Mouse (Mus musculus) hindbrain, embryonic 10.5 days (tissue): ENCODE measurements around the gene Klhl35. TPM values are rescaled to one million over a fixed set of nuclear protein-coding genes. Genes with fewer than 3 reads are reported as not detected.

Experiments used
- DNase-seq: peaks from one replicate; pipeline ENCODE4 v3.0.0-alpha.2; 2017; ENCODE audit warnings: low spot score
- H3K27ac ChIP-seq: fragments of 300-500 bp; sonication (generic); 2 replicates; pipeline ENCODE4 v1.5.1; 2016; ENCODE audit warnings: mild to moderate bottlenecking, moderate library complexity
- H3K27me3 ChIP-seq: fragments of 300-500 bp; sonication (generic); 2 replicates; pipeline ENCODE4 v1.6.1; 2016; ENCODE audit warnings: mild to moderate bottlenecking; ENCODE audit not compliant: poor library complexity, insufficient read depth, severe bottlenecking
- H3K36me3 ChIP-seq: fragments of 300-500 bp; sonication (generic); 2 replicates; pipeline ENCODE4 v1.6.1; 2016; ENCODE audit warnings: mild to moderate bottlenecking, moderate library complexity
- H3K4me1 ChIP-seq: fragments of 300-500 bp; sonication (generic); replicated peaks from 2 replicates; pipeline ENCODE4 v1.6.1; 2016; ENCODE audit warnings: mild to moderate bottlenecking
- H3K4me3 ChIP-seq: fragments of 300-500 bp; sonication (generic); 2 replicates; pipeline ENCODE4 v1.5.1; 2016; ENCODE audit warnings: mild to moderate bottlenecking, moderate library complexity
- H3K9me3 ChIP-seq: fragments of 300-500 bp; sonication (generic); 2 replicates; pipeline ENCODE4 v1.6.1; 2016; ENCODE audit warnings: mild to moderate bottlenecking, moderate library complexity
- WGBS: fragments of 180-500 bp; shearing (Covaris S2); methylation state at CpG from one replicate; pipeline ENCODE4 v1.1.7; 2016; 5-methylcytosine and 5-hydroxymethylcytosine counted together
- polyA plus RNA-seq: library from polyadenylated mRNA; unstranded; fragments of >200 nt; fragmentation: Nextera tagmentation; extraction: Ambion mirVana; gene quantifications from 2 replicates; pipeline ENCODE4 v1.2.1, GENCODE M21; 2016

Klhl35 gene
- polyA plus RNA-seq, 1 experiment from 2014 or later, result 24.4 TPM

GRCm38 (mm10) chr7:99436530-99436929 lies 29.3 kb upstream of the Klhl35 start:
- Histone ChIP-seq H3K4me1 (peaks cover 87% of the 10 kb centered on the region), H3K36me3 (peaks cover 29% of the 10 kb centered on the region), H3K9me3 (no peaks in the 10 kb centered on the region), H3K4me3 (no peak overlapping the region), H3K27me3 (no peaks in the 10 kb centered on the region), H3K27ac (peak overlapping the region; percentile 79)
- DNase-seq, result peak; percentile 42
- under 1% methylated on average over 4 of the region's 4 CpGs for WGBS

- Histone ChIP-seq H3K27ac (peak overlapping the region; percentile 72), H3K36me3 (peaks cover 39% of the 10 kb centered on the region), H3K4me3 (no peak overlapping the region), H3K9me3 (no peaks in the 10 kb centered on the region), H3K27me3 (no peaks in the 10 kb centered on the region), H3K4me1 (peaks cover 86% of the 10 kb centered on the region)
- WGBS, result 60% methylated on average over 10 of the region's 10 CpGs
- no peak for DNase-seq
Measured at GRCm38 (mm10) chr7:99438881-99439280, 26.9 kb upstream of the Klhl35 start.

- Histone ChIP-seq H3K27me3 (peaks cover 2% of the 10 kb centered on the region; the same call in 1 of the 2 replicates), H3K27ac (peak overlapping the region; percentile 76), H3K36me3 (peaks cover 44% of the 10 kb centered on the region), H3K4me3 (no peak overlapping the region), H3K9me3 (no peaks in the 10 kb centered on the region), H3K4me1 (peaks cover 81% of the 10 kb centered on the region)
- no peak for DNase-seq
- WGBS, result 23% methylated on average over 6 of the region's 6 CpGs
Measured at GRCm38 (mm10) chr7:99441534-99442072, 24.2 kb upstream of the Klhl35 start.

DNA sequence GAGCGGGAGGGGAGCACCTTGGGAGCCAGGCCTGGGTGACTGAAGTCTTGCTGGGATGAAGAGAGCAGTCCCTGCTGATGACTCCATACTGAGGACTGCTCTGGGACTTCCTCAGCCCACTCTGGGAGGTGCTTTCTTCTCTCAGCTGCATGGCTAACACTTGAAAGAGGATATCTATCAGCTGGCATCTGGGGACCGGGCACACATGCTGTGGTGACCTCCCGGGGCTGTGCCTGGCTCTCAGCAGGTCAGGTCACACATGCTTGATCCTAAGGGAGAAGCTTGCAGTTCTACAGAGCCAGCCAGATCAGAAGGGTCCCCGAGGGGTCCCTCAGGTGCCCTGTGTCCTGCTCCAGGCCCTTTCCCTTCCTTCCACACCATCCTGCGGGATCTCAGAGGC lies 22.6 kb upstream of the Klhl35 start:
- H3K36me3 ChIP-seq, result peaks cover 39% of the 10 kb centered on the region
- H3K4me1 ChIP-seq, result peaks cover 78% of the 10 kb centered on the region
- peaks cover 2% of the 10 kb centered on the region; the same call in 1 of the 2 replicates for H3K27me3 ChIP-seq
- no peak for DNase-seq
- peak overlapping the region; percentile 76 for H3K27ac ChIP-seq
- 61% methylated on average over 5 of the region's 5 CpGs for WGBS
- H3K9me3 ChIP-seq, result no peaks in the 10 kb centered on the region
- no peak overlapping the region for H3K4me3 ChIP-seq

- no peaks in the 10 kb centered on the region for H3K9me3 ChIP-seq
- no peak for DNase-seq
- peaks cover 2% of the 10 kb centered on the region; the same call in 1 of the 2 replicates for H3K27me3 ChIP-seq
- peaks cover 79% of the 10 kb centered on the region for H3K4me1 ChIP-seq
- peaks cover 31% of the 10 kb centered on the region for H3K36me3 ChIP-seq
- WGBS, result 75% methylated on average over 6 of the region's 6 CpGs
- H3K4me3 ChIP-seq, result no peak overlapping the region
- peak overlapping the region; percentile 53; the same call in 1 of the 2 replicates for H3K27ac ChIP-seq
Measured at GRCm38 (mm10) chr7:99444012-99444411, 21.8 kb upstream of the Klhl35 start.

DNA sequence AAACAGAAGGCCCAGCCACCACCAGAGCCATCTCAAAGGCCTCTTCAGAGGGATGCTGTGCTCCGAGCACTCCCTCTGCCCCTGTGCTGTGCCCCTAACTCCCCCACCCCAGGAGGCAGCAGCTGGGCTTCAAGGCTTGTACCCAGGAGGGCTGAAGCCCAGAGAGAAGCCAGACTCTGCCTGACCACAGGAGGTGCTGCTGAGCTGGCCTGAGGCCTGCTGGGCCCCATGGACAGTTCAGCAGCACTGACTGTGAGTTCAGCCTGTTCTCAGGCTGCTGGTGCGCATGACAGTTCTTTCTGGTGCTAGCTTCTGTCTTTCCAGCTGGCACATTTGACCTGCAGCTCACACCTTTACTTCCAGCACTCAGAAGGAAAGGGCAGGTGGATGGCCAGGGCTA lies 20.0 kb upstream of the Klhl35 start:
- H3K9me3 ChIP-seq, result no peaks in the 10 kb centered on the region
- DNase-seq, result no peak
- H3K4me3 ChIP-seq, result no peak overlapping the region
- peaks cover 2% of the 10 kb centered on the region; the same call in 1 of the 2 replicates for H3K27me3 ChIP-seq
- WGBS, result 71% methylated on average over 2 of the region's 2 CpGs
- H3K27ac ChIP-seq, result peak overlapping the region; percentile 77
- peaks cover 90% of the 10 kb centered on the region for H3K4me1 ChIP-seq
- peaks cover 27% of the 10 kb centered on the region for H3K36me3 ChIP-seq

DNA sequence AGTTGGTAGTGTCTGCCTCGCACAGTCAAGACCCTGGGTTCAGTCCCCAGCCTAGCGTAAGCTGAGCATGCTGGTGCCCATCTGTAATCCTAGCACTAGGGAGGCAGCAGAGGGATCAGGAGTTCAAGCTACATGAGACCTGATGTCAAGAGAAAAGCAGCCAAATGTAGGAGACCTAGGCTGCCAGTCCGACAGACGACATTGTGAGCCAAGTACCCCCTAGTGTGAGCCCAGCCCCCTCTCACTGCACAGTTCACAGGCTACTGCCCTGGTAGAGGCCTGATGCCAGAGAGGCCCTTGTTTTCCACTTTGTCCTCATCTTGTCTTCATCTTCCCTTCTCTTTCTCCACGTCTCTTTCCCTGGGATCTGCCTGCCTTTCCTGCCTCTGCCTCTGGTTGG lies 18.5 kb upstream of the Klhl35 start:
- Histone ChIP-seq H3K27me3 (peaks cover 2% of the 10 kb centered on the region; the same call in 1 of the 2 replicates), H3K36me3 (peaks cover 13% of the 10 kb centered on the region), H3K27ac (peak overlapping the region; percentile 69), H3K4me1 (peaks cover 80% of the 10 kb centered on the region), H3K4me3 (no peak overlapping the region), H3K9me3 (no peaks in the 10 kb centered on the region)
- DNase-seq, result no peak
- WGBS, result 43% methylated on average over 5 of the region's 5 CpGs

- 76% methylated on average over 5 of the region's 5 CpGs for WGBS
- H3K27ac ChIP-seq, result peak overlapping the region; percentile 79
- H3K4me1 ChIP-seq, result peaks cover 77% of the 10 kb centered on the region
- no peaks in the 10 kb centered on the region for H3K9me3 ChIP-seq
- peaks cover 14% of the 10 kb centered on the region for H3K36me3 ChIP-seq
- H3K27me3 ChIP-seq, result peaks cover 2% of the 10 kb centered on the region; the same call in 1 of the 2 replicates
- DNase-seq, result no peak
- H3K4me3 ChIP-seq, result no peak overlapping the region
Measured at GRCm38 (mm10) chr7:99448619-99449018, 17.2 kb upstream of the Klhl35 start.

GRCm38 (mm10) chr7:99449063-99449462 lies 16.7 kb upstream of the Klhl35 start:
- Histone ChIP-seq H3K4me1 (peaks cover 75% of the 10 kb centered on the region), H3K9me3 (no peaks in the 10 kb centered on the region), H3K36me3 (peaks cover 16% of the 10 kb centered on the region), H3K4me3 (no peak overlapping the region), H3K27ac (peak overlapping the region; percentile 79), H3K27me3 (peaks cover 2% of the 10 kb centered on the region; the same call in 1 of the 2 replicates)
- no peak for DNase-seq
- WGBS, result 68% methylated on average over 8 of the region's 8 CpGs

- H3K4me3 ChIP-seq, result no peak overlapping the region
- peaks cover 2% of the 10 kb centered on the region; the same call in 1 of the 2 replicates for H3K27me3 ChIP-seq
- DNase-seq, result peak; percentile 51
- peaks cover 15% of the 10 kb centered on the region for H3K36me3 ChIP-seq
- WGBS, result 28% methylated on average over 3 of the region's 3 CpGs
- peak overlapping the region; percentile 79 for H3K27ac ChIP-seq
- peaks cover 68% of the 10 kb centered on the region for H3K4me1 ChIP-seq
- no peaks in the 10 kb centered on the region for H3K9me3 ChIP-seq
Measured at GRCm38 (mm10) chr7:99449751-99450150, 16.1 kb upstream of the Klhl35 start.

DNA sequence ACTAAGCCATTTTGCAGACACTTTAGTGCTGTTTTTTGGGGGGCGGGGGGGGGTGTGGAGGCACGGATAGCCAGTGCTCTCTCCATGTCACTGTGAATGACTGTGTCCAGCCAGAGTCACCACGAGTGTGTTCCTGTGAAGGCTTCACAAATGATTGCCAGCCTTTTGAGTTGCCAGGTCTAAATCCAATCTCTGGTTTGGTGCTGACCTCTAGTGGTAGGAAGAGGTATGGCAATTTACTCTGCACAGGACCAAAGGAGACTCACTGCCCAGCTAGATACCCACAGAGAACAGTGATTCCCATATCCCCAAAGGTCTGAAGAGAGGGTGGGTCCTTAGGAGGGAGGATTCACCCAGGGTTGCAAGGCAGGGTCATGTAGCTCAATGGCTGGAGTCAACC lies 15.1 kb upstream of the Klhl35 start:
- no peaks in the 10 kb centered on the region for H3K9me3 ChIP-seq
- H3K4me1 ChIP-seq, result peaks cover 62% of the 10 kb centered on the region
- 3% methylated on average over 3 of the region's 3 CpGs for WGBS
- H3K4me3 ChIP-seq, result no peak overlapping the region
- DNase-seq, result peak; percentile 75
- H3K36me3 ChIP-seq, result peaks cover 20% of the 10 kb centered on the region
- H3K27me3 ChIP-seq, result peaks cover 2% of the 10 kb centered on the region; the same call in 1 of the 2 replicates
- H3K27ac ChIP-seq, result no peak overlapping the region

DNA sequence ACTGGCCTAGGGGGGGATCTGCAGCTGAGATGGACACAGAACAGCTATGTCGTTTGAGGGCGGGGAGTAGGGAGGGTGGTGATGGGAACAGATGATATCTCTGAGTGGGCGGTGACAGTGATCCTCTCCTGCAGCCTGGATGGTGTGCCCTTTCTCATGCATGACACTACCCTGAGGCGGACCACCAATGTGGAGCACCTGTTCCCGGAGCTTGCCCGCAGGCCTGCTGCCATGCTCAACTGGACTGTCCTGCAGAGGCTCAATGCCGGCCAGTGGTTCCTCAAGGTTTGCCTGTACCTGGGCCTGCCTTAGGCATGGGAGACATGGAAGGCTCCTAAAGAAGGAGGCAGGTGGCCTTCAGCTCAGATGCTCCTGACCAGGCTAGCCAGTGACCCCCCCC lies 12.9 kb upstream of the Klhl35 start:
- no peaks in the 10 kb centered on the region for H3K27me3 ChIP-seq
- H3K27ac ChIP-seq, result no peak overlapping the region
- peaks cover 48% of the 10 kb centered on the region for H3K4me1 ChIP-seq
- H3K36me3 ChIP-seq, result peaks cover 33% of the 10 kb centered on the region
- no peaks in the 10 kb centered on the region for H3K9me3 ChIP-seq
- 86% methylated on average over 7 of the region's 7 CpGs for WGBS
- no peak overlapping the region for H3K4me3 ChIP-seq
- DNase-seq, result no peak

DNA sequence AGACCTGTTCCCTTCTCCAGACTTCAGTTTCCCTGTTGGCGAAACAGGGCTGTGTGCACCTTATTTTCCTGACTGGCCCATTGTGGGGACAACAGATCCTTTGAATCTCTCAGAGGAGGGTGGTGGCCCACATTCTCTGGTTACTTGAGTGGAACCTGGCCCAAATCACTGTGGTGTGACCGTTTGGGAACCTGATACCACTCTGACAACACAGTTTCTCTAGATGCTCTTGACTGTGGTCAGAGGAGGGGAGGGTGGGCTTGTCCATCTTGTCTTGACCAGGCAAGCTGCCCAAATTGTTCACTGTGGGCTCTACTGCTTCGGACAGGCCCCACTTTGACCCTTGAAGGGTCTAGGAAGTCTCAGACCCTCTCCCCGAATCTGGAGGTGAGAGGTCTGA lies 11.8 kb upstream of the Klhl35 start:
- peaks cover 36% of the 10 kb centered on the region for H3K4me1 ChIP-seq
- peaks cover 40% of the 10 kb centered on the region for H3K36me3 ChIP-seq
- H3K9me3 ChIP-seq, result no peaks in the 10 kb centered on the region
- H3K4me3 ChIP-seq, result no peak overlapping the region
- 76% methylated on average over 4 of the region's 4 CpGs for WGBS
- H3K27ac ChIP-seq, result 0 out of 2 replicates have a peak overlapping the region, but pooled peaks have one; percentile 24
- H3K27me3 ChIP-seq, result no peaks in the 10 kb centered on the region
- DNase-seq, result no peak
